Mouse (Mus musculus): Measurements from ENCODE around the gene B430305J03Rik. TPM values are rescaled to one million over a fixed set of nuclear protein-coding genes. Genes with fewer than 3 reads are reported as not detected.

Gene B430305J03Rik
- polyA plus RNA-seq, 1 experiment from 2014 or later = not detected

DNA sequence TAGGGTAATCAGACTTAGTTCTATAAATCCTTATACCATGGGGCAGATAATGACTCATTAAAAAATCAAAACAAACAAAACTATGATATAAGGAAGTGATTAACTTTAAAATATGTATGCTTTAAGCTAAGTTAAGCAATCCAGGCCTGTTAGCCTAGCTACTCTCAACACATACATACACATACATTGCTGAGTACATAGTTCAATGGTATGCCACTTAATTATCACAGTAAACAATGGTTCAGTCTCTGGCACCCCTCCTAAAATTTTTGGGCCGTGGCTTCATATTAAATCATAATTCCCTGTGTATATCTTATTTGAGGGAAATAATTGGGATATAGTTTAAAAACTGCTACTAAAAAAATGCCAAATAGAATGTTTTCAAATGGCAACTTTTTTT lies 4.4 kb downstream of the B430305J03Rik start, which contains the start of gene Rap2b:
Gene Rap2b, plus strand, starts transcription at position 301 of the 400 bp plus-strand sequence.
- Histone ChIP-seq H3K9me3 (ENCODE audit: control insufficient read depth, low read length) (no peaks in the 10 kb centered on the region), H3K9ac (ENCODE audit: low read depth, low read length) (no peak within 1 kb of the TSS), H3K4me3 (ENCODE audit: low read length) (no peak within 1 kb of the TSS), H3K36me3 (ENCODE audit: control insufficient read depth, insufficient read depth, low read length) (no peaks in the 10 kb centered on the region), H3K4me1 (ENCODE audit: control insufficient read depth, insufficient read depth, low read length) (peaks cover 5% of the 10 kb centered on the region; the same call in 1 of the 2 replicates), H3K27me3 (ENCODE audit: control insufficient read depth, insufficient read depth, low read length) (no peaks in the 10 kb centered on the region), H3K27ac (ENCODE audit: low read depth, low read length) (no peak within 1 kb of the TSS), H3K4me2 (replicated peaks; ENCODE audit: low read depth, low read length) (no peak within 1 kb of the TSS; the same call in 1 of the 2 replicates)
- WGBS = 92% methylated on average over 1 of the region's 1 CpGs
- ATAC-seq (ENCODE audit: low FRiP score, low TSS enrichment) = no peak

DNA sequence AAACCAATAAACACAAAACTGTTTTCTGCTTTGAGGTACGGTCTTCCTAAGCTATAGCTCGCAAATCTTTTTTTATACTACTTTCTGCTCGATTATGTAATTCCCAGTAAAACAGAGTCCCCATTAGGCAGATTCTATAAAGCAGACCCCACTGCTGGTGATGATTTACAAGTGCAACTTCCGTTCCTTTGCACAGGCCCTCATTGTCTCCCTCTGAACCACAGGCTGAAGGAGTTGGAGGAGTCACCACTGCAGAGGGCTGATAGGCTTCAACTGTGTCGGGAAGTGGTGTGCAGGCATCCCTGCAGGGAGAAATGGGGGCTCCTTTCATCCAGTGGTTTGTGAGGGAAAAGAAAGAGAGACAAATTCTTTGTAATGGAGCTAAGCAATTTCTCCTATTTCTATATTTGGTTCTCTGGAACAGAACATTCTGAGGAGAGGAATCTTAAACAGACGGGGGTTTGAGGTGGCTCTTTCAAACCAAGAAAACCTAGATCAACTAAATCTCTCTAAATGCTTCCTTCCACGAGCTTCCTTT lies 6.9 kb downstream of the B430305J03Rik start:
- no peak overlapping the region for H3K9ac ChIP-seq (ENCODE audit: low read depth, low read length)
- ATAC-seq (ENCODE audit: low FRiP score, low TSS enrichment) = no peak
- H3K4me1 ChIP-seq (ENCODE audit: control insufficient read depth, insufficient read depth, low read length) = no peaks in the 10 kb centered on the region
- no peaks in the 10 kb centered on the region for H3K36me3 ChIP-seq (ENCODE audit: control insufficient read depth, insufficient read depth, low read length)
- H3K4me3 ChIP-seq (ENCODE audit: low read length) = no peak overlapping the region
- H3K27ac ChIP-seq (ENCODE audit: low read depth, low read length) = no peak overlapping the region
- H3K27me3 ChIP-seq (ENCODE audit: control insufficient read depth, insufficient read depth, low read length) = no peaks in the 10 kb centered on the region
- 45% methylated on average over 7 of the region's 7 CpGs for WGBS
- H3K9me3 ChIP-seq (ENCODE audit: control insufficient read depth, low read length) = no peaks in the 10 kb centered on the region
- no peak overlapping the region for H3K4me2 ChIP-seq (replicated peaks; ENCODE audit: low read depth, low read length)

DNA sequence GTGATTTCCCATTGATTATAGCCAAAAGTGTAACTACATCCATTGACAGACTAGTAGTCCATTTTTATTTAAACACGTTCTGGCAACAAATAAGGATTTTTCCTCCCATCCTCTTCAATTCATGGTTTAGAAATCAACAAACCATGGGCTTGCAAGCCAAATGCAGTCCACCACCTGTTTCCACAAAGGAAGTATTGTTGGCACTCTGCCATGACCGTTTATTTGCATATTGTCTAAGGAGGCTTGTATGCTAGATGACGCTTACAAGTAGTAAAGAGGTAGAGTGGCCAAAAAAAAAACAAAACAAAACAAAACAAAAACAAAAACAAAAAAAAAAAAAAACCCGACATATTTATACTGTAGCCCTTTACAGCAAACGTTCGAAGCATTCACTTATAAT lies 7.6 kb downstream of the B430305J03Rik start:
- Histone ChIP-seq H3K27me3 (ENCODE audit: control insufficient read depth, insufficient read depth, low read length) (no peaks in the 10 kb centered on the region), H3K9me3 (ENCODE audit: control insufficient read depth, low read length) (no peaks in the 10 kb centered on the region), H3K4me2 (replicated peaks; ENCODE audit: low read depth, low read length) (no peak overlapping the region), H3K27ac (ENCODE audit: low read depth, low read length) (no peak overlapping the region), H3K4me3 (ENCODE audit: low read length) (no peak overlapping the region), H3K4me1 (ENCODE audit: control insufficient read depth, insufficient read depth, low read length) (no peaks in the 10 kb centered on the region), H3K9ac (ENCODE audit: low read depth, low read length) (no peak overlapping the region), H3K36me3 (ENCODE audit: control insufficient read depth, insufficient read depth, low read length) (no peaks in the 10 kb centered on the region)
- 62% methylated on average over 6 of the region's 6 CpGs for WGBS
- ATAC-seq (ENCODE audit: low FRiP score, low TSS enrichment) = no peak

DNA sequence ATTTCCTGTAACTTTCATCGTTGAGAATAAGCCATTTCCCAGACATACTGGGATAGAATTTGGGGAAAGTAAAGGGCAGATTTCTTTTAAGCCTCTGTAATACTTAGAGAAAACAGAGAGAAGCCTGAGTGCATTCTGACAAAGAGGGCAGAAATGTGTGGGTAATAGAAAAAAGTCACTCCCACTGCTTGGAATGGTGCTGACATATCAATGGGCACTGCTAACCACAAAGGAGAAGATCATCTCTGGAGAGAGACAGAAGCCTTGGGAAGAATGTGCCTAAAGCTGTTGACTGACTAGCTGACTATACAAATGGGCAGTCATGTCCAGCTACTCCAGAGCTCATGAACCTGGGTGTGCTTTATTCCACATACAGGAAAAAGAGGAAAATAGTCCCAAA lies 10.3 kb downstream of the B430305J03Rik start:
- Histone ChIP-seq H3K9ac (ENCODE audit: low read depth, low read length) (no peak overlapping the region), H3K27me3 (ENCODE audit: control insufficient read depth, insufficient read depth, low read length) (no peaks in the 10 kb centered on the region), H3K27ac (ENCODE audit: low read depth, low read length) (no peak overlapping the region), H3K4me1 (ENCODE audit: control insufficient read depth, insufficient read depth, low read length) (no peaks in the 10 kb centered on the region), H3K4me3 (ENCODE audit: low read length) (no peak overlapping the region), H3K36me3 (ENCODE audit: control insufficient read depth, insufficient read depth, low read length) (no peaks in the 10 kb centered on the region), H3K4me2 (replicated peaks; ENCODE audit: low read depth, low read length) (no peak overlapping the region), H3K9me3 (ENCODE audit: control insufficient read depth, low read length) (no peaks in the 10 kb centered on the region)
- no peak for ATAC-seq (ENCODE audit: low FRiP score, low TSS enrichment)
- WGBS = 76% methylated on average over 1 of the region's 1 CpGs

DNA sequence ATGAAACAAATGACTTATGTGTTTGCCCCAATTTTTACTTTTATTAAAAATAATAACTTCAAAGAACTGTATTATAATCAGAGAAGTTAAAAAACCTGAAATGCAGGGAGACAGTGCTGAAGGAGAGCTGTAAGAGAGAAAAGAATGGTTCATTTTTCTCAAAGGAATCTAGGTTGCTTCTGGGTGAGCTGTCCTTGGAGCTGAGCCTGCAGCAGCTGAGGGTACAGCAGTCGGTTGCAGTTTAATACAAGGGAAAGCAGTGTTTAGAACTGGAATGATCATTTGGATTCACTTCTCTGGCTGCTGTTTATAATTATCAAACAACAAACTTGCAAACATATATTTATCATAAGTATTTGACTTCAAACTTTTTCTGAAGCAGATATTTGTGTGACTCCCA lies 16.3 kb downstream of the B430305J03Rik start:
- no peaks in the 10 kb centered on the region for H3K36me3 ChIP-seq (ENCODE audit: control insufficient read depth, insufficient read depth, low read length)
- no peaks in the 10 kb centered on the region for H3K27me3 ChIP-seq (ENCODE audit: control insufficient read depth, insufficient read depth, low read length)
- H3K9me3 ChIP-seq (ENCODE audit: control insufficient read depth, low read length) = no peaks in the 10 kb centered on the region
- H3K9ac ChIP-seq (ENCODE audit: low read depth, low read length) = no peak overlapping the region
- no peak overlapping the region for H3K4me2 ChIP-seq (replicated peaks; ENCODE audit: low read depth, low read length)
- no peaks in the 10 kb centered on the region for H3K4me1 ChIP-seq (ENCODE audit: control insufficient read depth, insufficient read depth, low read length)
- H3K27ac ChIP-seq (ENCODE audit: low read depth, low read length) = no peak overlapping the region
- no peak overlapping the region for H3K4me3 ChIP-seq (ENCODE audit: low read length)
- 71% methylated on average over 1 of the region's 1 CpGs for WGBS
- ATAC-seq (ENCODE audit: low FRiP score, low TSS enrichment) = no peak

DNA sequence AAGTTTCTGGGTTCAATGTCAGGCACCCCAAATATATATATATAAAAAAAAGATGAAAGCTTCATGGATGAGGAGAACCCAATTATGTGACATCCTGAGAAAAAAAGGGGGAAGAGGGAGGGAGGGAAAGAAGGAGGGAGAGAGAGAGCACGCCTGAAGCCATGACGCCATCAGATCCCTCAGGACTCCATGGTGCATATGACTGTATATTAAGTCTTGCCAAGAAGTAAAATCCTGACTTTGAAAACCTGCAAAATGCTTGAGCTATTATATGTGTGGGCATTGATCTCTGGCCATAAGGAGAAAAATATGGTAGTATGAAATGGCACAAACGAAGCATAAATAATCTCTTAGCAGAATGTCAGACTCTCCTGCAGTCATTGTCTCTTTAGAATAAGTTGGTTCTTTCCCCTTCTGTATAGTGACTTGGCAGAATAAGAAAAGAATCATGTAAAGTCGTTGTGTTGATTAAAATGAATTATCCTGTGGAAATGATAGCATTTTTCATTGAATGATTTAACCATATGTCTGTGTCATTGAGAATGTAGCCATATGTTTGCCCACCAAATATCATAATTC lies 17.6 kb downstream of the B430305J03Rik start:
- H3K27me3 ChIP-seq (ENCODE audit: control insufficient read depth, insufficient read depth, low read length) = no peaks in the 10 kb centered on the region
- no peak for ATAC-seq (ENCODE audit: low FRiP score, low TSS enrichment)
- H3K27ac ChIP-seq (ENCODE audit: low read depth, low read length) = no peak overlapping the region
- no peak overlapping the region for H3K4me2 ChIP-seq (replicated peaks; ENCODE audit: low read depth, low read length)
- no peaks in the 10 kb centered on the region for H3K9me3 ChIP-seq (ENCODE audit: control insufficient read depth, low read length)
- H3K36me3 ChIP-seq (ENCODE audit: control insufficient read depth, insufficient read depth, low read length) = no peaks in the 10 kb centered on the region
- no peak overlapping the region for H3K9ac ChIP-seq (ENCODE audit: low read depth, low read length)
- H3K4me3 ChIP-seq (ENCODE audit: low read length) = no peak overlapping the region
- no peaks in the 10 kb centered on the region for H3K4me1 ChIP-seq (ENCODE audit: control insufficient read depth, insufficient read depth, low read length)
- WGBS = 80% methylated on average over 4 of the region's 4 CpGs

DNA sequence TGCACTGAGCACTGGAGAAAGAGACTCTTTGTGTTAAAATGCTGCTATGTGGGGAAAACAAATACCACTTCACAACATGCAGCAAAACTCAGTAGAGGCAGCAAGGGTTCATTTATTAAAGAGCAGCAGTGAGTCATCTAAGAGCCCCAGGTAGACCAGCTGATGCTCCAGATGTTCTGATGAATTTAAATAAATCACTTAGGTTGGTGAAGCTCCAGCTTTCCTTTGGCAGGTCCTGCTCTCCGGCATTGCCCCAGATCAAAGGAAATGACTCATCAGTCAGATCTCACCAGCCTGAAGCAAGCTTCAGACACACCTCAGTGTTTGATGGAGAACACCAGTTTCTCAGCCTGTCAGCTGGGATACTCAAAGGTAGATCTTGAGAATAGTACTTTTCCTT lies 20.1 kb downstream of the B430305J03Rik start:
- Histone ChIP-seq H3K4me3 (ENCODE audit: low read length) (no peak overlapping the region), H3K36me3 (ENCODE audit: control insufficient read depth, insufficient read depth, low read length) (no peaks in the 10 kb centered on the region), H3K27me3 (ENCODE audit: control insufficient read depth, insufficient read depth, low read length) (no peaks in the 10 kb centered on the region), H3K4me2 (replicated peaks; ENCODE audit: low read depth, low read length) (no peak overlapping the region), H3K4me1 (ENCODE audit: control insufficient read depth, insufficient read depth, low read length) (no peaks in the 10 kb centered on the region), H3K9me3 (ENCODE audit: control insufficient read depth, low read length) (no peaks in the 10 kb centered on the region), H3K9ac (ENCODE audit: low read depth, low read length) (no peak overlapping the region), H3K27ac (ENCODE audit: low read depth, low read length) (no peak overlapping the region)
- ATAC-seq (ENCODE audit: low FRiP score, low TSS enrichment) = no peak
- WGBS = 25% methylated on average over 1 of the region's 1 CpGs

DNA sequence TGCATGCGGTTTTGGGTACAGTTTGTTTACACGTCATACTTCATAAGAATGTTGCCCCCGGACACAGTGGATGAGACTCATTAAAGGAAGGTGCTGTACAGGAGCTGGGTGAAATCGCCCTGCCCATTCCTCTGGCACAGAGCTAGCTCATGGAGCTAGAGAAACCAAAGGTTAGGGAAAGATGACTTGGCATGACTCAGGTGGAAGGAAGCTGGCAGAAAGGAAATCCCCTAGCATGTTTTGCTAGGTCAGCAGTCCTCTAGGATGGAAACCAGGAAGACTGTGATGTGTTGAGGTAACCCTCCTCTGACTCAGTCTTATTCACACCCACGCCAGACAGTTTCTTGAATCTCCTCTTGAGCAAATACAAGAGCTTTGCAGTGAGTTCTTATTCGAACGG lies 21.7 kb downstream of the B430305J03Rik start:
- Histone ChIP-seq H3K4me1 (ENCODE audit: control insufficient read depth, insufficient read depth, low read length) (no peaks in the 10 kb centered on the region), H3K4me2 (replicated peaks; ENCODE audit: low read depth, low read length) (no peak overlapping the region), H3K9me3 (ENCODE audit: control insufficient read depth, low read length) (no peaks in the 10 kb centered on the region), H3K27me3 (ENCODE audit: control insufficient read depth, insufficient read depth, low read length) (no peaks in the 10 kb centered on the region), H3K27ac (ENCODE audit: low read depth, low read length) (no peak overlapping the region), H3K9ac (ENCODE audit: low read depth, low read length) (no peak overlapping the region), H3K36me3 (ENCODE audit: control insufficient read depth, insufficient read depth, low read length) (no peaks in the 10 kb centered on the region), H3K4me3 (ENCODE audit: low read length) (no peak overlapping the region)
- no peak for ATAC-seq (ENCODE audit: low FRiP score, low TSS enrichment)
- WGBS = 70% methylated on average over 7 of the region's 7 CpGs

DNA sequence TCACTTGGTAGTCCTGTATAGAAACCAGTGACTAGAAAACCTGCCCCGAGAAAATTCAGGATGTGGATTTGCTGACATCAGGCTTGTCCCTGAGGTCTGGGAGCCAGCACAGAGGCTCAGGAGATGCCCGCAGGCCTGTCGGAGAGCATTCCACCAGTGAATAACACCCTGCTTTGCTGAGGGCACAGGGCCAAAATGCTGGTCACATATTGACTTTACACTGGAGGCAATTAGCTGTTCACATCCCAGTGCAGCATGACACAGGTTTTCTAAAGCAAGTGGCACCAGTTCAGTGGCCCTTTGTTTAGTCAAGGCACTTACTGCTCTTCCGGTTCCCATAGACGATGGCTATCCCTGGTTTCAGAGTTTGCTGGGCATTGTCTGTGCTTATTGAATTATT lies 25.4 kb downstream of the B430305J03Rik start:
- no peak overlapping the region for H3K4me2 ChIP-seq (replicated peaks; ENCODE audit: low read depth, low read length)
- H3K4me3 ChIP-seq (ENCODE audit: low read length) = no peak overlapping the region
- H3K9ac ChIP-seq (ENCODE audit: low read depth, low read length) = no peak overlapping the region
- H3K4me1 ChIP-seq (ENCODE audit: control insufficient read depth, insufficient read depth, low read length) = no peaks in the 10 kb centered on the region
- WGBS = 81% methylated on average over 5 of the region's 5 CpGs
- ATAC-seq (ENCODE audit: low FRiP score, low TSS enrichment) = no peak
- no peak overlapping the region for H3K27ac ChIP-seq (ENCODE audit: low read depth, low read length)
- no peaks in the 10 kb centered on the region for H3K36me3 ChIP-seq (ENCODE audit: control insufficient read depth, insufficient read depth, low read length)
- H3K9me3 ChIP-seq (ENCODE audit: control insufficient read depth, low read length) = no peaks in the 10 kb centered on the region
- H3K27me3 ChIP-seq (ENCODE audit: control insufficient read depth, insufficient read depth, low read length) = no peaks in the 10 kb centered on the region

Data from kidney, embryonic 14.5 days (tissue).